Mouse (Mus musculus) embryo, embryonic 10.5 days (tissue): ENCODE results near the gene Wscd2.

ENCODE experiments used
- DNase-seq: peaks from one replicate; pipeline ENCODE4 v3.0.0-alpha.2; 2015; ENCODE audit warnings: low spot score

Wscd2 gene

DNA sequence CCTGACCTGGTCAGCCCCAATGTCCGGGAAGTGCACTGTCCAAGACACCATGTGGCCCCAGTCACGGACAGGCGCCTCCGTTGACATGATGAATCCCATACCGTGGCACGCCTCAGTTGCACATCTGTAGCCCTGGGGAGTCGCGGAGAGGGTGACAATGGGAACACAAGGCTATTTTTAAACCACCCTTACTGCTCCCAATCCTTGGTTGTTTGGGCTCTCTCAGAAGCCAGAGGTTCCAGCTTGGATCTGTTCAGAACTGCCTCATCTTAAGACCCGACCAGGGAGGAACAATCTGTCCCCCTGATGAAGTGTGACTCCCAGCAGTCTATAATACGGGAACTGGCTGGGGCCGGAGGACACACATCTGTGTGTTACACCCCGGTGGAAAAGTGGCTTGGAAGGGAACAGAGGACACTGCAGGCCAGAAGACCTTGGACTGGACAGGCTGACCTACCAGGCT lies 121.7 kb downstream of the Wscd2 start:
- no peak for DNase-seq

- DNase-seq = no peak
These were observed 128.6 kb downstream of the Wscd2 start for GRCm38 (mm10) chr5:113618716-113619115.

- no peak for DNase-seq
These were observed 129.0 kb downstream of the Wscd2 start for GRCm38 (mm10) chr5:113619151-113619550.

- no peak for DNase-seq
These were observed 130.1 kb downstream of the Wscd2 start for GRCm38 (mm10) chr5:113620130-113620716.

GRCm38 (mm10) chr5:113620999-113621398 lies 130.9 kb downstream of the Wscd2 start:
- DNase-seq = no peak

GRCm38 (mm10) chr5:113623052-113623451 lies 132.9 kb downstream of the Wscd2 start:
- peak; percentile 51 for DNase-seq

GRCm38 (mm10) chr5:113625068-113625467 lies 134.9 kb downstream of the Wscd2 start:
- no peak for DNase-seq

- DNase-seq = no peak
These were observed 136.2 kb downstream of the Wscd2 start for GRCm38 (mm10) chr5:113626352-113626751.

DNA sequence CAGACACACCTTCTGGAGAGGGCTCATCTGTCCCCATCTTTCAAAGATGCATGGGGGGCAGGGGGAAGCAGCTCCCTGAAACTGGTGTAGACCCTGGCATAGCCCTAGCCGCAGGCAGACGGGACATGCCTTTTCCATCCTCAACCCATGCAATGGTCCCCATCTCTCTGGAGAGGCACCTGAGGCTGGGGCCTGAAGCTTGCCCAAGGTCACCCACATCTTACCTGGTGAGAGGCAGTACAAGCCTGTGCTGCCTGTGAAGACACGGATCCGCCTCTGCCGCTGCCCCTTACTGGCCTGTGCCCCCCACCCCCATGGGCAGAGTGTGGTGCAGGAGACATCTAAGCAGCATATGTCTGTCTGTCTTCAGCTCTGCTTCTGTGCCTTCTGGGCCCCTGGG lies 136.9 kb downstream of the Wscd2 start:
- no peak for DNase-seq

DNA sequence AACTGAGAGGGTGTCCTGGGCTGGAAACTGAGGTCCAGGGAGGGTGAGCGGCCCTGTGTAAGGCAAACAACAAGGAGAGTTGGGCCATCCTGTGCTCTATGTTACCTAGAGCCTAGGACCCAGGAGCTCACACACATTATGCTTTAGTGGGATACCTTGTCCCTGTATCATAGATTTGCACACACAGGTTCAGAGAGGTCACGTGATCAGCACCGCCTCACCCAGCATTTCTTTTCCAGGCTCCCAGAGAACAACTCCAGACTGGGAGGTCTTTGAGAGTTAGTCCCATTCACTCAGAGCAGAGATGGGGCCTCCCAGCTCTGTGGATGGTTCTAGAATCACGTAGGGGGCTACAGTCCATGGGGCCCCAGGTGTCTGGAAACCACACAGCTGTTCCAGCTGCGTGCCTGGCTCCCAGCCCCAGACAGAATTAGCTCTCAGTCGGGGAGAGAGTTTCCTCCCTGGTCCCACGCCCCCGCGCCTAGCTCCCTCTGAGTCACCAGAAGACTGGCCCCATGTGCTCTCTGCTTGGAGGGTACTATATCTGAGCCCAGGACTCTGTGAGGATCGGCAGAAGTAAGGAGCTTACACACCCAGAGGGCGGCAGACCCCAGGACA lies 137.8 kb downstream of the Wscd2 start:
- no peak for DNase-seq

GRCm38 (mm10) chr5:113629248-113629647 lies 139.1 kb downstream of the Wscd2 start:
- DNase-seq = no peak

DNA sequence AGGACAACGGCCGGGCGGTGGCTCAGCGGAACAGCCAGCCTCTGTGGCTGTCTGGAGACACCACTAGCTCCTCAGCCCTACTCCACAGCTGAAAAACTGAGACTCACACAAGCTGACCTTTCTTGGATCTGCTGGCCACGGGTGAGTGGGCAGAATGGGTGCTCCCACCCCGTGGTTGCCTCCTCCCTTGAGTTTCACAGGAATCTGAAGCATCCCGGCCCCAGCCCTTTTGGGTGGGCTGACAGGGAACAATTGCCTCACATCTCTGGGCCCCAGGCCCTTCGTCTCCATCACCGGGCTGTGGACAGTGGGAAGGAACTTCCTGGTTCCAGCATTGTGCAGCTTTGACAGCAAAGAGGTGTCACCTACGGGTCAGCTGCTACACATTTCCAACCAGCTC lies 140.0 kb downstream of the Wscd2 start:
- no peak for DNase-seq

GRCm38 (mm10) chr5:113633037-113633714 lies 143.0 kb downstream of the Wscd2 start:
- DNase-seq = no peak

GRCm38 (mm10) chr5:113634024-113634651 lies 144.0 kb downstream of the Wscd2 start:
- no peak for DNase-seq

- DNase-seq = no peak
These were observed 144.9 kb downstream of the Wscd2 start for GRCm38 (mm10) chr5:113634887-113635610.

DNA sequence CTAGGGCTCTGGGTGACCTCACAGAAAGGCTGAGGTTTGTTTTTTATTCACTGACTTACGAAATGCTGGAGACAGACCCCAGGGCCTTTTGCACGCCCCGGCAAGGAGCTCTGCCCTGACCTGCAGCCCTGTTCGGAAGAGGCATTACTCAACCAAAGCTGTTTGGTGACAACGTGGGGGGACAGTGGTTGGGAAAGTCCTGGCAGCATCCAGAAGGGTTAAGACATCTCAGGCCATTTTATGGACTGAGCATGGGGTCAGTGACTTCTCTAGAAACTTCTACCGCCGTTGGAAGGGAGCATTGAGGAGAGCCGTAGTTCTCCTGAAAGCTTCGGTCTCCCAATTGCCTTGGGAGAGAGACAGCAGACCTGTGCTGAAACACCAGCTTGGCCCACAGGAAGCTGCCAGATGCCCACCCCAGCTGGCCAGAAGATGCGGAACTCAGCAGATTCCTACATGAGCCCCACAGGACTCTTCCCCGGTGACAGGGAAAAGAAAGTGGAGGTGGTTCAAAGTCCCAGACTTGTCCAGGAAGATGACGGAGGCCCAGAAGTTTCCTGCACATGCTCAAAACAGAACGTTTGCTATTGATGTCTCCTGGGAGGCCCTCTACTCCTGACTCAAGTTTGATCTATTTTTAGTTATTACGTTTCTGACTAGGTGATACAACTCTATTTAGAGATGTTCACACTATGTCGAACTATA lies 145.9 kb downstream of the Wscd2 start:
- DNase-seq = no peak

DNA sequence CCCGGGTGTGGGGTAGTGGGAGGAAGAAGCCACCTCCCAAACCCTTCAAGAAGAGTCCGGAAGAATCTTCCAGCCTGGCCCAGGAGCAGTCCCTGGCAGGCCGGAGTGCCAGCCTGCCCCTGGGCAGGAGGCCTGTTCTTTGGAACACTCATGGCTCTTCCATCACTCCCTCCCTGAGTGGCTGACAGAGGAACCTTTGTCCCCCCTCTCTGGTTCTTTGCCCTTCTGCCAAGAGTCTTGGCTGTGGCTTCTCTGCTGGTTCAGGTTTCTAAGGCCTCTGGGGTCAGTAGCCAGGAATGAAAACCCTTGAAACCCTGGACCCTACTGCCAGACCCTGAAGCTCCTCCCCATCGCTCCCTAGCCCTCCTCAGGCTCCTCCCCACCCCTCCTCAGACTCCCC lies 147.5 kb downstream of the Wscd2 start:
- no peak for DNase-seq

DNA sequence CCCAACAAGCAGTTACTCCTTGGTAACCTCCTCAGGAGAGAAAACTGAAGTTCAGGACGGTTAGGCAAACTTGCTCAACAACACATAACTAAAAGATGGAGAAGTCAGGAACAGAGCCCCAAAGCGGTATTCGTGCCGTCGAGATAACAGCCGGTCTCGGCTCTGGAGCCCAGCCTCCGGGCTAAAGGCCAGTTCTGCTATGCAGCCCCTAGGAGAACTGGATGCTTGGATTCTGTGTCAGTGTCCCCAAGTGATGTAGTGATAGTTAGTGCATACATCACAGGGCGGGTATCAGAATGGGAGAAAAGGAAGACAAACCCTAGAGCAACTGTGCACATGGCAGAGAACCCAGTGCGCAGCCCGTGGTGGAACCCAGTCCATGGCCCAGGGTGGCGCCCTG lies 147.9 kb downstream of the Wscd2 start:
- DNase-seq = no peak

DNA sequence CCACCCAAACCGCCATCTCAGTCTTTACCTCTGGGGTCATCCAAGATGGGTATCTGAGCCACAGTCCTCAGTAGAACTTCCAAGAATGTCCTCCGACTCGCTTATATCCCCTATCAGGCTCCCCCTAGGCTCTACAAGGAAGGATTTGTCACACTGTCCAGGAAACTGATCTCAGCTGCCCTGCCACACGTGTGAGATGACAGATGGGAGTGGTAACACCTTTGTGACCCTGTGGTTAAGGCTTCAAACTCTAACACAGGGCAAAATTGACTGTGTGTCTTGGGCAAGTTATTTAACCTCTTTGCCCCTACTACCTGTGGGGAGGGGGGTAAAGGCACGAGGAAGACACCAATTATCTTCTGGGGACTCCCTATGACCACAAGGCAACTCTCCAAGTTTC lies 149.0 kb downstream of the Wscd2 start:
- no peak for DNase-seq
